Mouse (Mus musculus) layer of hippocampus, postnatal 36 days (tissue): Measurements from ENCODE around the gene Cit. TPM values are rescaled to one million over a fixed set of nuclear protein-coding genes. Genes with fewer than 3 reads are reported as not detected.
A peak's percentile ranks its signal among the peaks of the same experiment; 100 is the strongest.

Source experiments
- DNase-seq, 2 experiments: peaks; one replicate each; pipeline ENCODE4 v3.0.0; 2022
- total RNA-seq, 2 experiments: library from RNA; stranded (reverse); gene quantifications; 2 replicates each; pipeline ENCODE4 v1.2.3; 2021

Cit gene
- total RNA-seq, 2 experiments from 2014 or later: 58.6 to 59.0 TPM

- no peak for DNase-seq
Observed at GRCm38 (mm10) chr5:115975672-115976071, 130.6 kb downstream of the Cit start.

GRCm38 (mm10) chr5:115976446-115976845 is 131.4 kb downstream of the Cit start:
- no peak for DNase-seq

DNA sequence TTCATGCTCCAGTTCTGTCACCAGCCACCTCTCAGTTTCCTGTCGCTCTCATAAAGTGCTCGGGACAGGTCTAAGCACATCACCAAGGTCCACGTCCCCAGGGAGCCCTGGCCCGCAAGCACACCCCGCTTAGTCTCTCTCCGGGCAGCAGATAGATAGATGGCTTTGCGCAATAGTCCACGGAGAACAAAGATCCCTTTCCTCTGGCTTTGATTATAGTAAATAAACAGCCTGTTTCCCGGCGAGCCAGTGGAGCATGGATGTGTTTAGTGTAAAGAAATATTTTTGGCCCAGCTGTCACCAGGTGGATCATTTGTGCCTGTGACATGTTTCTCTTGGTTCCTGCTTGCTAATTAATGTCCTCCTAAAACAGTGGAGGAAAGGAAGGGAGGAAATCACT is 132.2 kb downstream of the Cit start:
- no peak for DNase-seq

DNA sequence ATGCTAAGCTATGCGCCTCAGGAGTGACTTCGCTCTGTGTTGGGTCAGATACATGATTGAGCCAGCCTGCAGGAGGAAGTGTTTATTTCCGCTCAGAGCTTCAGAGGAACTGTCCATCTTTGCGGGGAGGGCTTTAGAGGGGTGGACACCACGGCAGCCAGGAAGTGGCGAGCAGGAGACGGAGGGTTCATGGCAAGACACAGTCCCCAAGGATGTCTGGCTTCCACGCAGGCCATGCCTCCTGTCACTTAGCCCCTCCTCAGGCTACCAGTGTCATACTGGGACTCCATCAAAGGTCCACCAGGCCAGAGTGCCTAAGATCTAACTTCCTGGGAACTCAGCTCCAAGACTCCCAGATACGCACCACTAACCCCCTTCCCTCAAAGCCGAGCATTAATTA is 132.7 kb downstream of the Cit start:
- no peak for DNase-seq

GRCm38 (mm10) chr5:115978255-115978654 is 133.2 kb downstream of the Cit start:
- no peak for DNase-seq

DNA sequence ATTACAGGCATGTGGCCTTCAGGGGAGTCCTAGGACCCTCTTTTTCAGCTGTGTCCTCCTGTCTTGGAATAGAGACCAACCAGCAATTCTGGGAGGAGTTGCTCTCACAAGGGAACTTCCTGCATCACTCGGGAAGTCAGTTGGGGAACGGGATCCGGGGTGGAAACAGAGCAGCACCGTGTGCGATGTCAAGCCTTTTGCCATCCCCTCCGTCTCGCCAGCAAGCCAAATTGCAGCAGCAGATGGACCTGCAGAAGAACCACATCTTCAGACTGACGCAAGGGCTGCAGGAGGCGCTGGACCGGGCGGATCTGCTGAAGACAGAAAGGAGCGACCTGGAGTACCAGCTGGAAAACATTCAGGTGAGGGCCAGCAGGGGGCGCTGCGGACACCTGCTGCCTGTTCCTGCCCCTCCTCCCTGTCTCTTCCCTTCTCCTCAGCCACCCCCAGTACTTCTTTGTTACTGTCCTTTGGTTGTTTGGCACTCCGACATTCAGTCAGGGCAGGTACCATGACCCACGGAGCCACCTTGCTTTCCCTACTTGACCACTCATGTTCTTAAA is 134.1 kb downstream of the Cit start:
- DNase-seq: no peak

GRCm38 (mm10) chr5:115980537-115980936 is 135.5 kb downstream of the Cit start:
- DNase-seq: no peak

DNA sequence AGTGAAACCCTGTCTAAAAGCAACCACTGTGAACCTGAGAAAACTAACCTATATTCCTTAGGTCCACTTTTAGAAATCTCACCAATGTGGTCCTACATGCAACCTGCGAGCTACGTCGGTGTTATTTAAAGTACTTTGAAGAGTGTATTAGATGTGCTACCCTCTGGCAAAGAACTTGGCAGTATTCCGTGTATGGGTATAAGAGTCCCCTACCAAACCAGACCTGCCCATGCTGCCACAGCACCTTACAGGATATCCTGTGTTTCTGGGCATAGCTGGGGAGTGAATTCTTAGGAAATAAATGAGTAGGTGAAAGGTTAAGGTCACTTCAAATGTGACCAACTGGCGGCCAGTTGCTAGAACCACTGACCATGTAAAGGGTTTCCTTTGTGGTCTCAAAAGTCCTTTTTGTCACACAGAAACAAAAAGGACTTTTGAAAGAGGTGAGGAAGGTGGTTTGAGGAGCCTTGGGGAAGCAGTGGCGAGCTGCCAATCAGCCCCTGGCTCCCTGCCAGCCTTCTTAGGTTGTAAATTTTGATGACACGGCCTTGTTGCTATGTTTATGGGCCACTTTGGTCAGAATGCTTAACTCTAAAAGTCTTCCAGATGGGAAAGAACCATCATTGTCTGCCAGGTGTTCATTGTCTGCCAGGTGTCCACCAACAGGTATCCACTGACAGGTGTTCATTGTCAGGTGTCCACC is 137.7 kb downstream of the Cit start:
- no peak for DNase-seq

DNA sequence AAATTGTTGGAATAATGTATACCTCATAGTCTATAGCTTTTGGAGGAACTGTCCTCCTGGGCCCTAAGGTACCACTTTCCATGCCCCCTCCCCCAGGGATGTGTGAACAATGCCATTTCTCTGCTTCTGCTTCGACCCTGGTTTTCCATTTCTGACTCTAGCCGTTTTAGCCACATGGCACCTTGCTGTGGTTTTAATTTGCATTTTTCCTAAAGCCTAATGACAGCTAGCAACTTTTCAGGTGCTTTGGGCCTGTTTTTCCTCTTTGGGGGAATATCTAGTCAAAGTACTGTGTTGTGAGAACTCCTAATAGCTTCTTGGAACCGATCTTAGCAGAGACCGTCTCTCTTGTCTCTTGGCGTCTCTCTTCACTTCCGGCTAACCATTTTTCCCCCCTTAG is 139.3 kb downstream of the Cit start:
- DNase-seq: no peak

DNA sequence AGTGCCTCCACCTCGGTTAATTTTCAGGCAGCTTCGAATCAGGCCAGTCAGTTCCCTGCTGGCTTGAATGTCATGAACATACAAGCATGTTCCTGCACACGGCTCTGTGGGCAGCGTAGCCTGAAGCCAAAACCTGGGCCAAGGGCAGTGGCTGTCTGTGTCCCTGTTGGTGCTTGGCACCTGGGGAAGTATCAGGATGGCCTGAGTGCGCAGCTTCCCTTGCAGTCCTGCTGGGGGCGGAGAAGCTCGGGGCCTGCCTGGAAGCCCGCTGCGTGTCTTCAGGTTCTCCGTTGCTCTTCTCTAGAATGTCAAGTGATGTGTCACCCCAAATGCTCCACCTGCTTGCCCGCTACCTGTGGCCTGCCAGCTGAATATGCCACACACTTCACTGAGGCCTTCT is 140.0 kb downstream of the Cit start:
- DNase-seq: no peak

DNA sequence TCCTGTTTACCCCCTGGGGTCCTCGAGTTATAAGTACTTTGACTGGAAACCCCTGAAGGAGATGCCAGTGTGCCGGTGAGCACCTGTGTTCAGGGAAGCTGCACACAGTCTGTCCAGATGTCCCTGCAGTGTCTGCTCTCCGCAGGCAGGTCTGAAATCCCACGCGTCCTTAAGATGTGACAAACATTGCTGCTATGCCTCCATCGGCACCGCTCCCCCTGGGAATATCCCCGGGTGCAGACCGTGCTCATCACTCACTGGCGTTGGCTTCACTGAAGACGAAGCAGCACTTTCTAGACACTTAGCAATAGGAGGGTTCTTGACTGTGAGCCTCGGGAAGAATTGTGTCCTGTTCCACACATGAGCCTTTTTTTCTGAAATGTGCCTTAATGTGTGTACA is 142.2 kb downstream of the Cit start:
- DNase-seq: no peak

GRCm38 (mm10) chr5:115991717-115992116 is 146.6 kb downstream of the Cit start:
- no peak for DNase-seq

DNA sequence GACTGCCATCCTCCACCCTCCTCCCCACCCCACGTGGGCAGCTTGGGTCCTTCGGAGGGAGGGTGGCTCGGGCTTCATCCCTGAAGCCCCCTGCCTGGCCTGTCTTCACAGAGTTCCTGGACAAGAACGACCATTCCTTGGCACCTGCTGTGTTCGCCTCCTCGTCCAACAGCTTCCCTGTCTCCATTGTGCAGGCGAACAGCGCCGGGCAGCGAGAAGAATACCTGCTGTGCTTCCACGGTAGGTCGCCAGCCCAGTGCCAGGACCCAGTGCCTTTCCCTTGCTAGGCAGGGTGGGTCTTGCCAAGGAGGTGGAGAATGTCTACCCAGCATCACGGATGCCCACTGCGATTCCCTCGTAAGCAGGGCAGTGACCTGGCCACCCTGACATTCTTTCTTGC is 149.0 kb downstream of the Cit start:
- no peak for DNase-seq

GRCm38 (mm10) chr5:115997376-115997775 is 152.3 kb downstream of the Cit start:
- no peak for DNase-seq

DNA sequence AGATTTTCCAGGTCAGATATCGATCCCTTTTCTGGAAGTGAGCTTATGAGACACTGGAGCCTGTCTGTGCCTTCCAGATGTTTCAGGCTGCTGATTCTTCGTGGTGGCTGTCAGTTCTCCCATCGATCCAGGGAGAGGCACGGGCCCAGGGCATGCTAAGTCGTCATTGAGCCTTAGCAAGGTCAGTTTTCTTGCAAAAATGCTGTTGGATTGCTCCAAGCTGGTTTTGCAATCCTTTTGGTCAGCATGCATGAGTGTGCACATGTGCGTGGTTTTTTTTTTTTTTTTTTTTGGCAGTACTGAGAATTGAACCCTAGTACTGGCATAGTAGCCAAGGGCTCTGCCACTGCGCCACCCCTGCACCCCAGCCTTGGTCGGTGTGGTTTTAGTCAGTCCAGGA is 158.1 kb downstream of the Cit start:
- DNase-seq: no peak

DNA sequence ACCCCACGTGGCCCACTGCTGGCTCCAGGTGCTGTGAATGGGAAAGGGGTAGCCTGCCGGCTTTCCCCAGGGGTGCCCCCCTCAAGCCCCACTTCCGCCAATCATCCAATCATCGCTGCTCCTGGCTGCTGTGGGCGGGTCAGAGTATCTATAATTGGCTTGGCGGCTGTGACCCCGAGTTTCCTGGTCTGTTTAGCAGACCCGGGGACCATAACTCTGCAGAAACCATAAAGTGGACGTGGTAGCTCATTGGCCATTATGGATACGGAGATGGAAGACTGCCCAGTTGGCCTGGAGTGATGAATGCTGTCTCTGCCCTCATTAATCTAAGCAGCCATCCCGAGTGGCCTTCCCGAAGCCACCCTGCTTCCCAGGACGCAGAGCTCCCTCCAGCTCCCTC is 158.7 kb downstream of the Cit start:
- no peak for DNase-seq

GRCm38 (mm10) chr5:116004271-116004670 is 159.2 kb downstream of the Cit start:
- peak; percentile 25 to 33 for DNase-seq

GRCm38 (mm10) chr5:116006324-116007099 is 161.4 kb downstream of the Cit start:
- DNase-seq: no peak

DNA sequence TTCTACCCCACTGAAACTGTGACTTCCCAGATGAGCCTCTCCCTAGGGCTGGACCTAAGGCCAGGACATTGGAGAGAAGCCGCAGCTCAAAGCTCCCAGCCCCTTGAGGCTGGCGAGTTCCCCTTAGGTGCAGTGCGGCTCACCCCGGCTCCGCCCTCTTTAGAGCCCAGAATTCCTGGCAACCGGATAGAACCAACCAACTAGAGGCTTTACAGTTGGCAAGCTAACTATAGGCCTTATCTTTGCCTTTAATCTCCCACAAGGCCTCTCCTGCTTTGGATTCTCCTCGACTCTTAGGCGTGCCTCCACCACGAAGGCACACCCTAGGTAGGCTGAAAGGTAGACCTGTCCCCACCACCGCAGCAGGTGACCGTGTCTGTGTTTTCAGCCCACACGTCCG is 162.6 kb downstream of the Cit start:
- no peak for DNase-seq

DNA sequence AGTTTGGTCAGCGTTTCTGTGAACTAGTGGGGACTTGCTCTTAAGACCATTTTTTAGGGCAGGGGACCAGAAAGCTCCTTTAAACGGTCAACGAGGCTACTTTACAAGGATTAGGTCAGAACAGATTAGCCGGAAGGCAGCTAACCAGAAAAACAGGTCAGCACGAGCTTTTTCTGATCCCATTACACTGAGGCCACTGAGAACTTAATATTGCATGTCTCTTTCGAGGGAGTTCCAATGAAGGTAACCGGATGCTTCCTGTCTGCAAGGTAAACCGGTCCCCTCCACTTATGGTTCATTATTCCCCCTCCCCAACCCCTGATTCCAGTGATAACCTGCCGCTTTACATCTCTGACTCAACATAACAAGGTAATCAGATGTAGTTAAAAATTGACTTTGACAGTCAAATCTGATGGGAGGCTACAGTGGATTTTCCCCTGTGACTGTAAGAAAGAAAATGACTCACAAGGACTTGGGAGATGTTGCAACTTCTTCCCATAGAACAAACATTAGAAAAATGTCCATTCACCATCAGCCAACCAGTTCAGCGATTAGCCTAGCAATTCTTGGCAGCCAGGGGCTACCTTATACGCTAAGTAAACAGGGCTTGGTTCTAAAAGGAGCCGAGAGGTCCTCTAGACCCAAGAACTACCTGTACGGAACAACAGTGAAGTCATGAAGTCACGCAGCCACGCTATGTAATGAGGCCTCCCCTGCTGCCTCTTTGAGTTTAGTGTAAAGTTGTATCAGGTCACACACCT is 164.2 kb downstream of the Cit start:
- no peak for DNase-seq

DNA sequence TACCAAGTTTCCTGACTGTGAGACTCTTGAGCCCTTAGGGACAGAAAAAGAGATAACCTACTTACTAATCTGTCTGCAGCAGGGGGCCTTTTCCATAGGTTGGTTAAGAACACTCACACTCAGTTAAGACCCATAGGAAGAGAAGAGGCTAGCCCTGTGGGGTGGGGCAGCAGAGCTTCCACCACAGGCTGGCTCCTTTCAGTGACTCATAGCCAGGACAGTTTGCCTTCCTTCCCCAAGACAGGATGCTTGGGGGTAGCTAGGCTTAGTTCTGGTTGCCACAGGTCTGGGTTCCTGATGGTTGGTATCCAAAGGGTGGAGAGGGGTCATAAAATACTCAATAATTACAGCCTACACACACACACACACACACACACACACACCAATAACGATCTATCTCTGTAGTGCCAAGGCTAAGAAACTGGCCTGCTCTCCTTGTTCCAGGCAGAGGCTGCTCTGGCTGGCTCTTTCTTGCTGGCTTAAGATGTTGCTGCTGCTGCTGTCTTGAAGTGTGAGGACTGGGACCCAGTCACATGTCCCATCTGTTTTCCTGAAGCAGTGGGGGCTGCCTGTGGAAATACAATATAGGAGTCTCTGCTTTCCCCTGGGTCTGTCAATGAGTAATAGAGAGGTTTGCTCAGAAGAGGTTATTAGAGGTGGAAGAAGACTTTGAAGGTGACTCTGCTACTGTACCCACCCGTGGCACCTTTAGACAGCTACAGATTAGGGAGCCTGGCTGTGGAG is 165.0 kb downstream of the Cit start:
- DNase-seq: no peak

DNA sequence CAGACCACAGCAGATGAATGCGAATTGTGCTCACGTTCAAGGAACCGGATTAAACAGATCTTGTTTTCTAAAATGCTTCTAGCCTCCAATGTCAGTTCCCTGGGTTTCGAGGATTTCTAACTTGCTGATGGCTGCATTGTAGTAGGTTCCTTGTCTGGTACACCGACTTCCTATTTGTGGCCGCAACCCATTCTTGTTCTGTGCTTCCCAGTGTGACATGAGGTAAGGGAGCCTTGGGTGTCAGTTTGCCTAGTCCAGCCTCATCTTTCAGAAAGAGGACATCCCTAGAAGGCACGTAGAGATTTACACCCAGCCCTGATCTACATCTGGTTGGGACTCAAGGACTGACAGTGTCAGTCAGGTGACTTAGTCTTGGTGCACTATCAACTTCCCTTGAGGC is 166.6 kb downstream of the Cit start:
- DNase-seq: no peak
